Mouse (Mus musculus) kidney, embryonic 15.5 days (tissue): ENCODE results near the gene Rfx2. TPM values are rescaled to one million over a fixed set of nuclear protein-coding genes. Genes with fewer than 3 reads are reported as not detected.
A peak's percentile ranks its signal among the peaks of the same experiment; 100 is the strongest.

ENCODE experiments used
- ATAC-seq: fragments of 200-750 bp; cut with Nextera tagmentation; replicated peaks from 2 replicates; pipeline ENCODE4 v1.8.0; 2017; ENCODE audit warnings: moderate TSS enrichment; ENCODE audit not compliant: low FRiP score
- H3K27ac ChIP-seq: fragments of 300-500 bp; sonication (generic); 2 replicates; pipeline ENCODE4 v1.5.1; 2015; ENCODE audit warnings: mild to moderate bottlenecking, inconsistent platforms
- H3K27me3 ChIP-seq: fragments of 300-500 bp; sonication (generic); 2 replicates; pipeline ENCODE4 v1.6.1; 2015; ENCODE audit warnings: inconsistent platforms
- H3K36me3 ChIP-seq: fragments of 300-500 bp; sonication (generic); 2 replicates; pipeline ENCODE4 v1.6.1; 2015; ENCODE audit warnings: inconsistent platforms
- H3K4me1 ChIP-seq: fragments of 300-500 bp; sonication (generic); 2 replicates; pipeline ENCODE4 v1.6.1; 2015; ENCODE audit warnings: inconsistent platforms
- H3K4me2 ChIP-seq: fragments of 300-500 bp; sonication (generic); 2 replicates; pipeline ENCODE4 v1.6.1; 2015; ENCODE audit warnings: moderate library complexity, mild to moderate bottlenecking, inconsistent platforms
- H3K4me3 ChIP-seq: fragments of 300-500 bp; sonication (generic); replicated peaks from 2 replicates; pipeline ENCODE4 v1.5.1; 2015; ENCODE audit warnings: mild to moderate bottlenecking, inconsistent platforms
- H3K9ac ChIP-seq: fragments of 300-500 bp; sonication (generic); 2 replicates; pipeline ENCODE4 v1.6.1; 2015; ENCODE audit warnings: mild to moderate bottlenecking, inconsistent platforms
- H3K9me3 ChIP-seq: fragments of 300-500 bp; sonication (generic); replicated peaks from 2 replicates; pipeline ENCODE4 v1.6.1; 2016; ENCODE audit warnings: inconsistent platforms
- WGBS: fragments of 180-500 bp; shearing (Covaris S2); methylation state at CpG from one replicate; pipeline ENCODE4 v1.1.7; 2015; ENCODE audit warnings: mixed read lengths; 5-methylcytosine and 5-hydroxymethylcytosine counted together
- polyA plus RNA-seq: library from polyadenylated mRNA; unstranded; fragments of >200 nt; fragmentation: Nextera tagmentation; extraction: Ambion mirVana; gene quantifications from 2 replicates; pipeline ENCODE4 v1.2.1, GENCODE M21; 2015

Gene Rfx2
- 3.7 and 4.1 TPM in 2 replicates for polyA plus RNA-seq

- WGBS, result 1% methylated on average over 50 of the region's 62 CpGs
These were observed at the start of gene Rfx2 for GRCm38 (mm10) chr17:56830411-56831110. TSS of gene Rfx2 (minus strand) at chr17:56831013.

GRCm38 (mm10) chr17:56877426-56877825, 46.6 kb upstream of the Rfx2 start:
- Histone ChIP-seq H3K4me3 (no peak overlapping the region), H3K4me2 (no peak overlapping the region), H3K27ac (no peak overlapping the region), H3K27me3 (no peaks in the 10 kb centered on the region), H3K9ac (no peak overlapping the region), H3K4me1 (no peaks in the 10 kb centered on the region), H3K9me3 (no peaks in the 10 kb centered on the region), H3K36me3 (no peaks in the 10 kb centered on the region)
- WGBS, result 89% methylated on average over 19 of the region's 19 CpGs
- no peak for ATAC-seq

More at GRCm38 (mm10) chr17:56830411-56831110, at the start of gene Rfx2:
- Histone ChIP-seq H3K9me3 (no peaks in the 10 kb centered on the region), H3K27me3 (peaks cover 30% of the 10 kb centered on the region), H3K36me3 (no peaks in the 10 kb centered on the region), H3K9ac (peak within 1 kb of the TSS; percentile 55), H3K4me3 (peak within 1 kb of the TSS; percentile 72), H3K4me1 (peaks cover 18% of the 10 kb centered on the region), H3K4me2 (peak within 1 kb of the TSS; percentile 93), H3K27ac (peak within 1 kb of the TSS; percentile 49; the same call in 1 of the 2 replicates)
- no peak for ATAC-seq

GRCm38 (mm10) chr17:56876981-56877380, 46.2 kb upstream of the Rfx2 start:
- Histone ChIP-seq H3K9ac (no peak overlapping the region), H3K4me3 (no peak overlapping the region), H3K27me3 (no peaks in the 10 kb centered on the region), H3K36me3 (no peaks in the 10 kb centered on the region), H3K9me3 (no peaks in the 10 kb centered on the region), H3K4me1 (no peaks in the 10 kb centered on the region), H3K4me2 (no peak overlapping the region), H3K27ac (no peak overlapping the region)
- 54% methylated on average over 8 of the region's 8 CpGs for WGBS
- no peak for ATAC-seq

GRCm38 (mm10) chr17:56876465-56876864, 45.7 kb upstream of the Rfx2 start:
- Histone ChIP-seq H3K36me3 (no peaks in the 10 kb centered on the region), H3K9ac (no peak overlapping the region), H3K9me3 (no peaks in the 10 kb centered on the region), H3K4me3 (no peak overlapping the region), H3K4me1 (no peaks in the 10 kb centered on the region), H3K27ac (no peak overlapping the region), H3K27me3 (no peaks in the 10 kb centered on the region), H3K4me2 (no peak overlapping the region)
- ATAC-seq, result no peak
- WGBS, result 82% methylated on average over 3 of the region's 3 CpGs

- Histone ChIP-seq H3K4me3 (no peak within 1 kb of the TSS), H3K4me2 (no peak within 1 kb of the TSS), H3K27me3 (no peaks in the 10 kb centered on the region), H3K27ac (no peak within 1 kb of the TSS), H3K36me3 (no peaks in the 10 kb centered on the region), H3K9ac (no peak within 1 kb of the TSS), H3K4me1 (no peaks in the 10 kb centered on the region), H3K9me3 (no peaks in the 10 kb centered on the region)
- ATAC-seq, result no peak
- WGBS, result 78% methylated on average over 12 of the region's 12 CpGs
These were observed 44.3 kb upstream of the Rfx2 start, which contains the start of gene 1700061G19Rik for GRCm38 (mm10) chr17:56874936-56875651. TSS of gene 1700061G19Rik (plus strand) at chr17:56875477.

GRCm38 (mm10) chr17:56874237-56874636, 43.4 kb upstream of the Rfx2 start, which contains the start of gene Acsbg2:
TSS of gene Acsbg2 (minus strand) at chr17:56874447.
- Histone ChIP-seq H3K36me3 (no peaks in the 10 kb centered on the region), H3K9ac (no peak within 1 kb of the TSS), H3K27ac (no peak within 1 kb of the TSS), H3K4me2 (no peak within 1 kb of the TSS), H3K9me3 (no peaks in the 10 kb centered on the region), H3K27me3 (no peaks in the 10 kb centered on the region), H3K4me3 (no peak within 1 kb of the TSS), H3K4me1 (no peaks in the 10 kb centered on the region)
- ATAC-seq, result no peak
- WGBS, result 88% methylated on average over 2 of the region's 2 CpGs

GRCm38 (mm10) chr17:56872512-56872911, 41.7 kb upstream of the Rfx2 start:
- Histone ChIP-seq H3K9me3 (no peaks in the 10 kb centered on the region), H3K4me2 (no peak overlapping the region), H3K4me3 (no peak overlapping the region), H3K4me1 (no peaks in the 10 kb centered on the region), H3K27ac (no peak overlapping the region), H3K27me3 (no peaks in the 10 kb centered on the region), H3K9ac (no peak overlapping the region), H3K36me3 (no peaks in the 10 kb centered on the region)
- WGBS, result 75% methylated on average over 7 of the region's 7 CpGs
- ATAC-seq, result no peak

GRCm38 (mm10) chr17:56871767-56872166, 41.0 kb upstream of the Rfx2 start:
- Histone ChIP-seq H3K27ac (no peak overlapping the region), H3K4me1 (no peaks in the 10 kb centered on the region), H3K4me3 (no peak overlapping the region), H3K9me3 (peaks cover 5% of the 10 kb centered on the region; the same call in 1 of the 2 replicates), H3K36me3 (no peaks in the 10 kb centered on the region), H3K27me3 (no peaks in the 10 kb centered on the region), H3K4me2 (no peak overlapping the region), H3K9ac (no peak overlapping the region)
- WGBS, result 52% methylated on average over 8 of the region's 8 CpGs
- no peak for ATAC-seq

GRCm38 (mm10) chr17:56870287-56870953, 39.6 kb upstream of the Rfx2 start:
- Histone ChIP-seq H3K4me1 (no peaks in the 10 kb centered on the region), H3K27ac (no peak overlapping the region), H3K9me3 (peaks cover 7% of the 10 kb centered on the region; the same call in 1 of the 2 replicates), H3K36me3 (no peaks in the 10 kb centered on the region), H3K4me2 (no peak overlapping the region), H3K9ac (no peak overlapping the region), H3K4me3 (no peak overlapping the region), H3K27me3 (no peaks in the 10 kb centered on the region)
- 70% methylated on average over 15 of the region's 15 CpGs for WGBS
- ATAC-seq, result no peak

- Histone ChIP-seq H3K4me3 (no peak overlapping the region), H3K9me3 (peaks cover 7% of the 10 kb centered on the region; the same call in 1 of the 2 replicates), H3K4me1 (no peaks in the 10 kb centered on the region), H3K9ac (no peak overlapping the region), H3K36me3 (no peaks in the 10 kb centered on the region), H3K27me3 (no peaks in the 10 kb centered on the region), H3K4me2 (no peak overlapping the region), H3K27ac (no peak overlapping the region)
- 59% methylated on average over 9 of the region's 9 CpGs for WGBS
- ATAC-seq, result no peak
These were observed 38.7 kb upstream of the Rfx2 start for GRCm38 (mm10) chr17:56869481-56869977.

GRCm38 (mm10) chr17:56866071-56866470, 35.3 kb upstream of the Rfx2 start:
- no peaks in the 10 kb centered on the region for H3K4me1 ChIP-seq
- WGBS, result 80% methylated on average over 7 of the region's 7 CpGs
- H3K36me3 ChIP-seq, result no peaks in the 10 kb centered on the region
- H3K9ac ChIP-seq, result no peak overlapping the region
- peaks cover 7% of the 10 kb centered on the region; the same call in 1 of the 2 replicates for H3K9me3 ChIP-seq
- no peak overlapping the region for H3K4me3 ChIP-seq
- no peaks in the 10 kb centered on the region for H3K27me3 ChIP-seq
- no peak for ATAC-seq
- no peak overlapping the region for H3K4me2 ChIP-seq
- H3K27ac ChIP-seq, result no peak overlapping the region

GRCm38 (mm10) chr17:56861197-56861596, 30.4 kb upstream of the Rfx2 start:
- H3K36me3 ChIP-seq, result no peaks in the 10 kb centered on the region
- ATAC-seq, result no peak
- H3K9ac ChIP-seq, result no peak overlapping the region
- no peak overlapping the region for H3K27ac ChIP-seq
- no peak overlapping the region for H3K4me3 ChIP-seq
- no peak overlapping the region for H3K4me2 ChIP-seq
- H3K4me1 ChIP-seq, result no peaks in the 10 kb centered on the region
- WGBS, result 48% methylated on average over 3 of the region's 3 CpGs
- no peaks in the 10 kb centered on the region for H3K9me3 ChIP-seq
- H3K27me3 ChIP-seq, result no peaks in the 10 kb centered on the region
